In genomic region chr2:115309856-115310631, GRCm38 (mm10) we compare ENCODE assay signal across 8 mouse cellular contexts.
DNase-seq lines count a peak whose midpoint lies in the region; ATAC-seq lines count a peak whose summit lies in the region.
"Had no signal": no experiment of that assay in that cellular context is flagged by ENCODE, and none has a peak within 500 bp of the region (broad histone marks: within the 10 kb centered on the region; RNA-seq: fewer than 3 reads in every experiment).

No protein-coding gene starts in this region.

- H3K27ac ChIP-seq in liver, embryonic 13.5 days: no peak overlapping the region

- 0 out of 2 replicates have a peak, but pooled peaks have one; percentile 36 for ATAC-seq in liver, embryonic 13.5 days (ENCODE audit: low read depth)
- no peak for ATAC-seq in monocyte, adult 5-6 weeks (replicated peaks; ENCODE audit: insufficient number of reproducible peaks, low FRiP score, low TSS enrichment, poor library complexity, severe bottlenecking)

- H3K4me1 ChIP-seq in liver, embryonic 13.5 days (replicated peaks): no peaks in the 10 kb centered on the region

- no peak overlapping the region for H3K4me2 ChIP-seq in liver, embryonic 13.5 days

- H3K36me3 ChIP-seq in liver, embryonic 13.5 days: no peaks in the 10 kb centered on the region

- DNase-seq in layer of hippocampus, adult 9-11 months: peak; percentile 13
- DNase-seq in layer of hippocampus, postnatal 14 days (ENCODE audit: low spot score in 2 of 2): no peak
- DNase-seq in adipocyte (ENCODE audit: low spot score): peak; percentile 8
- peak; percentile 43 for DNase-seq in embryo, embryonic 11 days
- DNase-seq in liver, embryonic 13.5 days: no peak
- no peak for DNase-seq in yolk sac, embryonic 10.5 days (ENCODE audit: low spot score)
- DNase-seq: cerebellum, postnatal 36 days had no signal

- 61% methylated on average over 4 of the region's 4 CpGs for WGBS in liver, embryonic 13.5 days (ENCODE audit: insufficient replicate concordance)

- H3K9ac ChIP-seq in liver, embryonic 13.5 days: no peak overlapping the region

- H3K9me3 ChIP-seq in liver, embryonic 13.5 days (replicated peaks): no peaks in the 10 kb centered on the region

- no peaks in the 10 kb centered on the region for H3K27me3 ChIP-seq in liver, embryonic 13.5 days

- no peak overlapping the region for H3K4me3 ChIP-seq in liver, embryonic 13.5 days (replicated peaks)

Comparison
In these comparisons a context has a peak if more than half of its experiments do, and no peak if none do; other contexts are left out.
1. DNase-seq: peak in layer of hippocampus, adult 9-11 months (single experiment), adipocyte (single experiment) and embryo, embryonic 11 days (single experiment); none in layer of hippocampus, postnatal 14 days (0 of 2), liver, embryonic 13.5 days (single experiment) and yolk sac, embryonic 10.5 days (single experiment).